Mouse (Mus musculus): ENCODE measurements around the gene Pde4dip. TPM values are rescaled to one million over a fixed set of nuclear protein-coding genes. Genes with fewer than 3 reads are reported as not detected.

Gene Pde4dip
- polyA plus RNA-seq, 1 experiment from 2014 or later, result 22.1 TPM

DNA sequence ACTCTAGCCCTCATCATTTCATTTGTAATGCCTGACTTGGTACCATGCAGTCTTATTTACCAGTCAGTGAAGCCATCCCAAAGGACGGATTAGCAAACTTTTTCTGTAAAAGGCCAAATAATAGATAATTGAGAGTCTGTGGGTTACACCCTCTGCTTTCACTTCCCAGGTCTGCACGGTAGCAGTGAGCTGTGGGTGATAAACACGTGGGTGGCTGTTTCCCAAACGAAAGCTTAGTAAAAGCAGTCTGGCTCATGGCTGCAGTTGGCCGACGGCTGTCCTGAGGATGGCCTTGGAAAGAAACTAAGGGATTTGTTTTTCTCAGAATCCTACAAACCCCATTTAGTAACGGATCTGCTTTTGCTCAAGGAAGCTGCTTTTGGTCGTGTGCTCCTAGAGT is 227.3 kb downstream of the Pde4dip start:
- WGBS, result 69% methylated on average over 8 of the region's 8 CpGs
- H3K27me3 ChIP-seq (ENCODE audit: control insufficient read depth, insufficient read depth, low read length), result 0 out of 2 replicates have a peak, but pooled peaks cover 3% of the 10 kb centered on the region
- H3K4me2 ChIP-seq (replicated peaks; ENCODE audit: low read depth, low read length), result no peak overlapping the region
- H3K9me3 ChIP-seq (ENCODE audit: control insufficient read depth, low read length), result no peaks in the 10 kb centered on the region
- no peak for ATAC-seq (ENCODE audit: low FRiP score, low TSS enrichment)
- no peak overlapping the region for H3K27ac ChIP-seq (ENCODE audit: low read depth, low read length)
- no peak overlapping the region for H3K4me3 ChIP-seq (ENCODE audit: low read length)
- H3K36me3 ChIP-seq (ENCODE audit: control insufficient read depth, insufficient read depth, low read length), result peaks cover 9% of the 10 kb centered on the region; the same call in 1 of the 2 replicates
- H3K4me1 ChIP-seq (ENCODE audit: control insufficient read depth, insufficient read depth, low read length), result peaks cover 6% of the 10 kb centered on the region
- no peak overlapping the region for H3K9ac ChIP-seq (ENCODE audit: low read depth, low read length)

GRCm38 (mm10) chr3:97659746-97660145 is 228.8 kb downstream of the Pde4dip start:
- Histone ChIP-seq H3K9me3 (ENCODE audit: control insufficient read depth, low read length) (no peaks in the 10 kb centered on the region), H3K9ac (ENCODE audit: low read depth, low read length) (no peak overlapping the region), H3K4me3 (ENCODE audit: low read length) (no peak overlapping the region), H3K4me2 (replicated peaks; ENCODE audit: low read depth, low read length) (no peak overlapping the region), H3K4me1 (ENCODE audit: control insufficient read depth, insufficient read depth, low read length) (peaks cover 6% of the 10 kb centered on the region), H3K27ac (ENCODE audit: low read depth, low read length) (no peak overlapping the region), H3K27me3 (ENCODE audit: control insufficient read depth, insufficient read depth, low read length) (0 out of 2 replicates have a peak, but pooled peaks cover 3% of the 10 kb centered on the region), H3K36me3 (ENCODE audit: control insufficient read depth, insufficient read depth, low read length) (peaks cover 9% of the 10 kb centered on the region; the same call in 1 of the 2 replicates)
- WGBS, result 82% methylated on average over 7 of the region's 7 CpGs
- ATAC-seq (ENCODE audit: low FRiP score, low TSS enrichment), result no peak

- peak overlapping the region; percentile 91 for H3K4me3 ChIP-seq (ENCODE audit: low read length)
- no peak overlapping the region for H3K27ac ChIP-seq (ENCODE audit: low read depth, low read length)
- peaks cover 6% of the 10 kb centered on the region for H3K4me1 ChIP-seq (ENCODE audit: control insufficient read depth, insufficient read depth, low read length)
- H3K9me3 ChIP-seq (ENCODE audit: control insufficient read depth, low read length), result no peaks in the 10 kb centered on the region
- under 1% methylated on average over 47 of the region's 50 CpGs for WGBS
- 0 out of 2 replicates have a peak, but pooled peaks cover 3% of the 10 kb centered on the region for H3K27me3 ChIP-seq (ENCODE audit: control insufficient read depth, insufficient read depth, low read length)
- H3K4me2 ChIP-seq (replicated peaks; ENCODE audit: low read depth, low read length), result peak overlapping the region; percentile 76
- ATAC-seq (ENCODE audit: low FRiP score, low TSS enrichment), result peak; percentile 87
- H3K9ac ChIP-seq (ENCODE audit: low read depth, low read length), result peak overlapping the region; percentile 63
- H3K36me3 ChIP-seq (ENCODE audit: control insufficient read depth, insufficient read depth, low read length), result peaks cover 3% of the 10 kb centered on the region; the same call in 1 of the 2 replicates
Measured at GRCm38 (mm10) chr3:97658426-97659193, 229.9 kb downstream of the Pde4dip start.

- peaks cover 2% of the 10 kb centered on the region; the same call in 1 of the 2 replicates for H3K36me3 ChIP-seq (ENCODE audit: control insufficient read depth, insufficient read depth, low read length)
- ATAC-seq (ENCODE audit: low FRiP score, low TSS enrichment), result peak; percentile 96
- H3K27me3 ChIP-seq (ENCODE audit: control insufficient read depth, insufficient read depth, low read length), result 0 out of 2 replicates have a peak, but pooled peaks cover 3% of the 10 kb centered on the region
- H3K27ac ChIP-seq (ENCODE audit: low read depth, low read length), result no peak within 1 kb of the TSS
- H3K4me1 ChIP-seq (ENCODE audit: control insufficient read depth, insufficient read depth, low read length), result peaks cover 6% of the 10 kb centered on the region
- H3K9ac ChIP-seq (ENCODE audit: low read depth, low read length), result peak within 1 kb of the TSS; percentile 63
- peak within 1 kb of the TSS; percentile 76 for H3K4me2 ChIP-seq (replicated peaks; ENCODE audit: low read depth, low read length)
- 2% methylated on average over 51 of the region's 51 CpGs for WGBS
- peak within 1 kb of the TSS; percentile 91 for H3K4me3 ChIP-seq (ENCODE audit: low read length)
- no peaks in the 10 kb centered on the region for H3K9me3 ChIP-seq (ENCODE audit: control insufficient read depth, low read length)
Measured at GRCm38 (mm10) chr3:97657655-97658411, 230.7 kb downstream of the Pde4dip start, which contains the start of gene Prkab2. Gene Prkab2, plus strand, starts transcription at chr3:97658193.

- Histone ChIP-seq H3K27ac (ENCODE audit: low read depth, low read length) (no peak overlapping the region), H3K9me3 (ENCODE audit: control insufficient read depth, low read length) (no peaks in the 10 kb centered on the region), H3K9ac (ENCODE audit: low read depth, low read length) (no peak overlapping the region), H3K4me1 (ENCODE audit: control insufficient read depth, insufficient read depth, low read length) (peaks cover 6% of the 10 kb centered on the region), H3K4me2 (replicated peaks; ENCODE audit: low read depth, low read length) (no peak overlapping the region), H3K4me3 (ENCODE audit: low read length) (no peak overlapping the region), H3K36me3 (ENCODE audit: control insufficient read depth, insufficient read depth, low read length) (no peaks in the 10 kb centered on the region), H3K27me3 (ENCODE audit: control insufficient read depth, insufficient read depth, low read length) (0 out of 2 replicates have a peak, but pooled peaks cover 3% of the 10 kb centered on the region)
- ATAC-seq (ENCODE audit: low FRiP score, low TSS enrichment), result no peak
- 85% methylated on average over 8 of the region's 8 CpGs for WGBS
Measured at GRCm38 (mm10) chr3:97654901-97655300, 233.6 kb downstream of the Pde4dip start.

GRCm38 (mm10) chr3:97653781-97654180 is 234.7 kb downstream of the Pde4dip start:
- 0 out of 2 replicates have a peak, but pooled peaks cover 3% of the 10 kb centered on the region for H3K27me3 ChIP-seq (ENCODE audit: control insufficient read depth, insufficient read depth, low read length)
- H3K4me1 ChIP-seq (ENCODE audit: control insufficient read depth, insufficient read depth, low read length), result peaks cover under 1% of the 10 kb centered on the region
- WGBS, result 94% methylated on average over 5 of the region's 5 CpGs
- H3K36me3 ChIP-seq (ENCODE audit: control insufficient read depth, insufficient read depth, low read length), result no peaks in the 10 kb centered on the region
- no peak overlapping the region for H3K4me2 ChIP-seq (replicated peaks; ENCODE audit: low read depth, low read length)
- H3K4me3 ChIP-seq (ENCODE audit: low read length), result no peak overlapping the region
- H3K9me3 ChIP-seq (ENCODE audit: control insufficient read depth, low read length), result no peaks in the 10 kb centered on the region
- no peak for ATAC-seq (ENCODE audit: low FRiP score, low TSS enrichment)
- no peak overlapping the region for H3K27ac ChIP-seq (ENCODE audit: low read depth, low read length)
- H3K9ac ChIP-seq (ENCODE audit: low read depth, low read length), result no peak overlapping the region

GRCm38 (mm10) chr3:97651604-97652003 is 236.9 kb downstream of the Pde4dip start:
- Histone ChIP-seq H3K4me3 (ENCODE audit: low read length) (no peak overlapping the region), H3K27ac (ENCODE audit: low read depth, low read length) (no peak overlapping the region), H3K9me3 (ENCODE audit: control insufficient read depth, low read length) (no peaks in the 10 kb centered on the region), H3K36me3 (ENCODE audit: control insufficient read depth, insufficient read depth, low read length) (no peaks in the 10 kb centered on the region), H3K4me2 (replicated peaks; ENCODE audit: low read depth, low read length) (no peak overlapping the region), H3K4me1 (ENCODE audit: control insufficient read depth, insufficient read depth, low read length) (no peaks in the 10 kb centered on the region), H3K9ac (ENCODE audit: low read depth, low read length) (no peak overlapping the region), H3K27me3 (ENCODE audit: control insufficient read depth, insufficient read depth, low read length) (no peaks in the 10 kb centered on the region)
- no peak for ATAC-seq (ENCODE audit: low FRiP score, low TSS enrichment)
- 85% methylated on average over 10 of the region's 10 CpGs for WGBS

DNA sequence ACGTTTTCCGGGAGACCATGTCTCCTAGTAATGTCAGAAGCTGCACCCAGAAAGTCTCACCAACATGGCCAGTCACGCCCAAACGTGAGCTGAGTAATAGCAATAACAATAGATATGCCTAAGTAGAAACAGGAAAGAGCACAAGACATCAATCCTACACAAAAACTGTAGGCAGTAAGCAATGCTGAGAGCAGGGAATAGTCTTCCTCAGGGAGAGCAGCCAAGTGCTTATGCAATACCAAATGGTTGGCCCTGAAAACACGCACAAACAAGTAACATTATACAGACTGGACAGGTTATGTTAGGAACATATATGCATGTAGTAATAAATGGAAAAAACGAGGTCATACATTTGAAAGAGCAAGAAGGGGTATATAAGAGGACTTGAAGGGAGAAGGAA is 239.0 kb downstream of the Pde4dip start:
- Histone ChIP-seq H3K9me3 (ENCODE audit: control insufficient read depth, low read length) (no peaks in the 10 kb centered on the region), H3K4me1 (ENCODE audit: control insufficient read depth, insufficient read depth, low read length) (no peaks in the 10 kb centered on the region), H3K4me2 (replicated peaks; ENCODE audit: low read depth, low read length) (no peak overlapping the region), H3K36me3 (ENCODE audit: control insufficient read depth, insufficient read depth, low read length) (no peaks in the 10 kb centered on the region), H3K4me3 (ENCODE audit: low read length) (no peak overlapping the region), H3K27ac (ENCODE audit: low read depth, low read length) (no peak overlapping the region), H3K27me3 (ENCODE audit: control insufficient read depth, insufficient read depth, low read length) (no peaks in the 10 kb centered on the region), H3K9ac (ENCODE audit: low read depth, low read length) (no peak overlapping the region)
- 51% methylated on average over 6 of the region's 6 CpGs for WGBS
- no peak for ATAC-seq (ENCODE audit: low FRiP score, low TSS enrichment)
